Mouse (Mus musculus) intestine, embryonic 15.5 days (tissue): ENCODE data around the gene 4933427D14Rik. TPM values are rescaled to one million over a fixed set of nuclear protein-coding genes. Genes with fewer than 3 reads are reported as not detected.

Experiments used
- ATAC-seq: fragments of 200-750 bp; cut with Nextera tagmentation; 2 replicates; pipeline ENCODE4 v1.8.0; 2017; ENCODE audit warnings: moderate TSS enrichment, moderate library complexity
- H3K27ac ChIP-seq: fragments of 300-500 bp; sonication (generic); 2 replicates; pipeline ENCODE4 v1.5.1; 2015; ENCODE audit warnings: mild to moderate bottlenecking, inconsistent platforms
- H3K27me3 ChIP-seq: fragments of 300-500 bp; sonication (generic); replicated peaks from 2 replicates; pipeline ENCODE4 v1.6.1; 2015; ENCODE audit warnings: inconsistent platforms
- H3K36me3 ChIP-seq: fragments of 300-500 bp; sonication (generic); 2 replicates; pipeline ENCODE4 v1.6.1; 2015; ENCODE audit warnings: inconsistent platforms
- H3K4me1 ChIP-seq: fragments of 300-500 bp; sonication (generic); replicated peaks from 2 replicates; pipeline ENCODE4 v1.6.1; 2015; ENCODE audit warnings: inconsistent platforms
- H3K4me2 ChIP-seq: fragments of 300-500 bp; sonication (generic); replicated peaks from 2 replicates; pipeline ENCODE4 v1.6.1; 2015; ENCODE audit warnings: mild to moderate bottlenecking, inconsistent platforms
- H3K4me3 ChIP-seq: fragments of 300-500 bp; sonication (generic); replicated peaks from 2 replicates; pipeline ENCODE4 v1.5.1; 2015; ENCODE audit warnings: inconsistent platforms
- H3K9ac ChIP-seq: fragments of 300-500 bp; sonication (generic); 2 replicates; pipeline ENCODE4 v1.6.1; 2015; ENCODE audit warnings: inconsistent platforms
- H3K9me3 ChIP-seq: fragments of 300-500 bp; sonication (generic); 2 replicates; pipeline ENCODE4 v1.6.1; 2016; ENCODE audit warnings: inconsistent platforms
- WGBS: fragments of 180-500 bp; shearing (Covaris S2); methylation state at CpG from one replicate; pipeline ENCODE4 v1.1.7; 2015; 5-methylcytosine and 5-hydroxymethylcytosine counted together
- polyA plus RNA-seq: library from polyadenylated mRNA; unstranded; fragments of >200 nt; fragmentation: Nextera tagmentation; extraction: Ambion mirVana; gene quantifications from 2 replicates; pipeline ENCODE4 v1.2.1, GENCODE M21; 2015

The 4933427D14Rik gene
- polyA plus RNA-seq, 1 experiment from 2014 or later, result 12.7 TPM

DNA sequence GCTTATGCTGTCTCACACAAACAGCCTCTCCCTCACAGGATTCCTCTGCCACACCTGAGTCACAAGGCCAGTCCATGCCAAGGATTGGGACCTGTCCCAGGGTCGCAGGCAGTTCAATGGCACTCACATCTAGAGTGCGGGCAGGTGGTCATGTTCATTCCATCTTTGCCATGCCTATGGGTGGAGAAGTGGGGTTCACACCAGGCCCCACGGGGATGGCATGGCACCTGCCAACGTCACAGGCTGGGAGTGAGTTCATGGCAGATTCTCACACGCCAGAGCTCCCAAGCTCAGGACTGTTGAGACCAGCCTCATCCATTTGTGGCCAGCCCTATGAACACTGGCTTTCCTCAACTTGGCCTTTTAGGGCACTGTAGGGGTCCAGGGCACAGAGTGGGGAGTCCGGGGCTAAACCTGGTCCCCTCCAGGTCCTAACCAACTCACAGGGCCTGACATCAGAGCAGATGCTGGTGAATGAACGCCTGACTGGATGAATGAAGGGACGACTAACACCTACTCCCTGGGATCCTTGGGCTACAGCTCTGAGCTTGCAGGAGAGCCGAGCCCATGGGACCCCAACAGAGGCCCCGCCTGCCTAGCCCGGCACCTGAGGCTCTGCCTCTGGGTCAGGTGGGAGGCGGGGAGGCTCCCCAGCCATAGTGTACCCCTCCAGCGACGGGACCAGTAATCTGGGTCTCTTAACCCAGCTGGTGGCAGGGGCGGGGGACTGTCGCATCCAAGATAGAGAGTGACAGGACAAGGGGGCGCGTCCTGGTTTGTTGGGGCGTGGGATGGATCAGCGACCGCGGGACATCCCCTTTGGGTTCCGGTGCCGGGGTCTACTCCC, 72.5 kb downstream of the 4933427D14Rik start:
- Histone ChIP-seq H3K4me3 (peak overlapping the region; percentile 63), H3K27me3 (peaks cover 25% of the 10 kb centered on the region), H3K4me2 (peak overlapping the region; percentile 99), H3K9ac (peak overlapping the region; percentile 70), H3K27ac (no peak overlapping the region), H3K36me3 (no peaks in the 10 kb centered on the region), H3K9me3 (no peaks in the 10 kb centered on the region), H3K4me1 (peaks cover 36% of the 10 kb centered on the region)
- ATAC-seq, result no peak
- 17% methylated on average over 24 of the region's 24 CpGs for WGBS

DNA sequence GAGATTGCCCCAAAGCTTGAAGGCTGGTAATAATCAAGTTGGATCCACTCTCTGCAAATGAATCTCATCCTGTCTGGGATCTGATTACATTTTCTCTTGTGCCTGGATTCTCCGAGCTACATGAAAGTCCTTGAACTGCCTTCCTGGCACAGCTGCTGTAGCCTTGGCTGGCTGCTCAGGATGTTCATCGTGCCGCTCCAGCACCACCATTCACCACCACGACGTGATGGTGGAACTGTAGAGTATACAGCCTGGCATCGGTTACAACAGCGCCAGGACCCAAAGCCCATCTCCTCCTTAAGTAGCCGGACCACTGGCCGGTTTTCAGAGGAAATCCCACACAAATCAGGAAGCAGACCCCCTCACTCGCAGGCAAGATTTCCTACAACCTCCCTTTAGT, 74.2 kb downstream of the 4933427D14Rik start:
- no peak overlapping the region for H3K4me3 ChIP-seq
- no peak overlapping the region for H3K4me2 ChIP-seq
- H3K9me3 ChIP-seq, result no peaks in the 10 kb centered on the region
- no peaks in the 10 kb centered on the region for H3K36me3 ChIP-seq
- ATAC-seq, result no peak
- peaks cover 22% of the 10 kb centered on the region for H3K27me3 ChIP-seq
- no peak overlapping the region for H3K27ac ChIP-seq
- H3K9ac ChIP-seq, result no peak overlapping the region
- 59% methylated on average over 10 of the region's 10 CpGs for WGBS
- H3K4me1 ChIP-seq, result peaks cover 37% of the 10 kb centered on the region

- H3K4me3 ChIP-seq, result no peak overlapping the region
- no peaks in the 10 kb centered on the region for H3K36me3 ChIP-seq
- ATAC-seq, result no peak
- peaks cover 22% of the 10 kb centered on the region for H3K27me3 ChIP-seq
- H3K9ac ChIP-seq, result no peak overlapping the region
- H3K9me3 ChIP-seq, result no peaks in the 10 kb centered on the region
- peaks cover 37% of the 10 kb centered on the region for H3K4me1 ChIP-seq
- H3K27ac ChIP-seq, result 0 out of 2 replicates have a peak overlapping the region, but pooled peaks have one; percentile 19
- no peak overlapping the region for H3K4me2 ChIP-seq
- 13% methylated on average over 3 of the region's 3 CpGs for WGBS
These were observed 75.0 kb downstream of the 4933427D14Rik start for GRCm38 (mm10) chr11:72132266-72132665.

- Histone ChIP-seq H3K27me3 (peaks cover 22% of the 10 kb centered on the region), H3K4me3 (no peak overlapping the region), H3K9ac (no peak overlapping the region), H3K27ac (no peak overlapping the region), H3K4me1 (peaks cover 37% of the 10 kb centered on the region), H3K4me2 (no peak overlapping the region), H3K36me3 (no peaks in the 10 kb centered on the region), H3K9me3 (no peaks in the 10 kb centered on the region)
- 86% methylated on average over 1 of the region's 1 CpGs for WGBS
- no peak for ATAC-seq
These were observed 75.6 kb downstream of the 4933427D14Rik start for GRCm38 (mm10) chr11:72131697-72132096.

GRCm38 (mm10) chr11:72130905-72131304, 76.4 kb downstream of the 4933427D14Rik start:
- Histone ChIP-seq H3K4me2 (no peak overlapping the region), H3K36me3 (no peaks in the 10 kb centered on the region), H3K4me1 (peaks cover 34% of the 10 kb centered on the region)

GRCm38 (mm10) chr11:72130472-72130871, 76.8 kb downstream of the 4933427D14Rik start:
- Histone ChIP-seq H3K27me3 (peaks cover 14% of the 10 kb centered on the region), H3K27ac (no peak overlapping the region), H3K4me2 (0 out of 2 replicates have a peak overlapping the region, but pooled peaks have one; percentile 27), H3K9me3 (no peaks in the 10 kb centered on the region), H3K4me3 (no peak overlapping the region), H3K36me3 (no peaks in the 10 kb centered on the region), H3K9ac (no peak overlapping the region), H3K4me1 (peaks cover 30% of the 10 kb centered on the region)
- ATAC-seq, result 0 out of 2 replicates have a peak, but pooled peaks have one; percentile 5
- 62% methylated on average over 3 of the region's 3 CpGs for WGBS

More at GRCm38 (mm10) chr11:72130905-72131304, 76.4 kb downstream of the 4933427D14Rik start:
- H3K9ac ChIP-seq, result no peak overlapping the region
- H3K4me3 ChIP-seq, result no peak overlapping the region
- WGBS, result 79% methylated on average over 3 of the region's 3 CpGs
- H3K27ac ChIP-seq, result no peak overlapping the region
- no peak for ATAC-seq
- no peaks in the 10 kb centered on the region for H3K9me3 ChIP-seq
- H3K27me3 ChIP-seq, result peaks cover 17% of the 10 kb centered on the region

- H3K9ac ChIP-seq, result no peak overlapping the region
- peak; percentile 62 for ATAC-seq
- H3K4me1 ChIP-seq, result peaks cover 25% of the 10 kb centered on the region
- peak overlapping the region; percentile 32; the same call in 1 of the 2 replicates for H3K27ac ChIP-seq
- H3K4me2 ChIP-seq, result peak overlapping the region; percentile 27; the same call in 1 of the 2 replicates
- H3K4me3 ChIP-seq, result no peak overlapping the region
- H3K36me3 ChIP-seq, result no peaks in the 10 kb centered on the region
- H3K27me3 ChIP-seq, result peaks cover 9% of the 10 kb centered on the region
- 14% methylated on average over 11 of the region's 11 CpGs for WGBS
- no peaks in the 10 kb centered on the region for H3K9me3 ChIP-seq
These were observed 77.2 kb downstream of the 4933427D14Rik start for GRCm38 (mm10) chr11:72130021-72130420.

- no peak overlapping the region for H3K9ac ChIP-seq
- 64% methylated on average over 8 of the region's 8 CpGs for WGBS
- H3K4me2 ChIP-seq, result no peak overlapping the region
- no peak for ATAC-seq
- peaks cover 22% of the 10 kb centered on the region for H3K4me1 ChIP-seq
- no peaks in the 10 kb centered on the region for H3K9me3 ChIP-seq
- H3K27ac ChIP-seq, result peak overlapping the region; percentile 32; the same call in 1 of the 2 replicates
- H3K36me3 ChIP-seq, result no peaks in the 10 kb centered on the region
- H3K27me3 ChIP-seq, result peaks cover 2% of the 10 kb centered on the region; the same call in 1 of the 2 replicates
- no peak overlapping the region for H3K4me3 ChIP-seq
These were observed 78.0 kb downstream of the 4933427D14Rik start for GRCm38 (mm10) chr11:72129032-72129894.

DNA sequence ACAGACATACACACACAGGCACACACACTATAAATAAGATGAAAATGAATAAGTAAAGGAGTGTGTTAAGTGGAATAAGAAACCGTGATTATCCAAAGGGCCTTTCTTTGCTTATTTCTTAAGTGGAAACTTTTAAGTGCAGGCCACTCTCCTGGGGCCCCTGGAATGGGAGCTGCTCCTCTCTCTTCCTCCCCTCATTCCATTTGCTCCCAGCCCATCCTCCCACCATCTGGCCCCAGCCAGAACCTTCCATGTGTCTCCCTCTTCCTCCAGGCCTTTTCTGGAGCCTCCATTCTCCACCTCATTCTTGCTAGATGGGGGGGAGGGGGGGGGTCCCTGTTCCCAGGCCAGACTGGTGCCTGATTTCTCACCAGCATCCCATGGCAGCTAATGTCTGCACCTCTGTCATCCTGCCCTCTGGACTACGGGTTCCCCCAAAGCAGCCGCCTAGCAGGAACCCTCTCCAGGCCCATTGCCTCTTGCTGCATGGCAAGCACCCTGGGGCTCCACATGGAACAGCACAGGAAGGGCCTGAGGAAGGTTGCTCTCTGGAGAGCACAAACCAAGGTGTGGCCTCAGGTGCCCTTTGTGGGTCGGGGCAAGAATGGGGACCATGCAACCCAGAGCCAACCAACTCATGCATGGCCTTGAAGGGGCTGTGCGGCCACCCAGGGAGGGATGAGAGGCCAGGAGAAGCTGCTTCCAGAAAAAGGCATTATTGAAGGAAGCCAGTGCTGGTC, 79.6 kb downstream of the 4933427D14Rik start:
- Histone ChIP-seq H3K36me3 (no peaks in the 10 kb centered on the region), H3K4me2 (no peak overlapping the region), H3K4me1 (peaks cover 20% of the 10 kb centered on the region), H3K9ac (no peak overlapping the region), H3K4me3 (no peak overlapping the region), H3K27me3 (no peaks in the 10 kb centered on the region), H3K27ac (no peak overlapping the region), H3K9me3 (no peaks in the 10 kb centered on the region)
- WGBS, result 71% methylated on average over 5 of the region's 5 CpGs
- no peak for ATAC-seq

DNA sequence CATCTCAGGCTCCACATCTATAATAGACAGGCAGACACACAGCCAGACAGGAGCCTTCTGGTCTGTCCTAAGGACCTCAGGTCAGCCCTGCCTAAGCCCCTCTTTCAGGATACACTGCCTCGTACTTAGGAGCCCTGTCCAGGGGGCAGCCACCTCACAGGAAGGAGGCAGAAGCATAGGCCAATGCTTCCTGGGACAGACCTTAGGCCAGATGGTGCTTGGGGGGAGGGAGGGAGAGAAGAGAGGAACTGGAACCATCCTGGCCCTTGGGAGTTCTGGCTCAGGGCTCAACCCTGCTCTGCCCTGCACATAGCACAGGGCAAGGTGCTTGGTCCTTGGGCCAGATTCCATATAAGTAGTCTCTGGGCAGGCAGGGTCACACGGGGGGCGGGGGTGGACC, 81.5 kb downstream of the 4933427D14Rik start:
- no peaks in the 10 kb centered on the region for H3K9me3 ChIP-seq
- no peak overlapping the region for H3K9ac ChIP-seq
- H3K27ac ChIP-seq, result no peak overlapping the region
- no peak for ATAC-seq
- H3K4me3 ChIP-seq, result no peak overlapping the region
- H3K27me3 ChIP-seq, result no peaks in the 10 kb centered on the region
- H3K4me2 ChIP-seq, result no peak overlapping the region
- no peaks in the 10 kb centered on the region for H3K36me3 ChIP-seq
- H3K4me1 ChIP-seq, result peaks cover 8% of the 10 kb centered on the region
- WGBS, result 68% methylated on average over 3 of the region's 3 CpGs

DNA sequence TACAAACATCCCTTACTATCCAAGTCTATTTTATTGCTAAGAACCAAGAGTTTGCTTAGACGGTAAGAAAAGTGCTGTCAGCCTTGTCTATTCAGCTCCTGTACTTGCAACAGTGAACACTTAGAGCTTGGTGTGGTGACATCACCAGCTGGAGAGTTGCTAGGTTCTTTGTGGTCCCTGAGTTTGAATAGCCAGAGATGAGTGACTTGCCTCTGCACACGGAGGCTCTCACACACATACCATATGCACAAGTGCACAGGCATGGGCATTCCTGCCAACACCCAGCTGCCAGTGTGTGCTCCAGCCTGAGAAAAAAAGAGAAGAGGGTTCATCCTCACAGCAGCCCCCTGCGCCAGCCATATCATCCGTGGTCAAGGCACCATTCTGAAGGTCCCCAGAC, 83.7 kb downstream of the 4933427D14Rik start:
- Histone ChIP-seq H3K4me2 (no peak overlapping the region), H3K27me3 (no peaks in the 10 kb centered on the region), H3K9ac (no peak overlapping the region), H3K4me1 (no peaks in the 10 kb centered on the region; the same call in 1 of the 2 replicates), H3K9me3 (no peaks in the 10 kb centered on the region), H3K36me3 (no peaks in the 10 kb centered on the region), H3K27ac (no peak overlapping the region), H3K4me3 (no peak overlapping the region)
- 67% methylated on average over 4 of the region's 4 CpGs for WGBS
- ATAC-seq, result no peak
